Mouse (Mus musculus): ENCODE measurements around the gene Cntn2.
A peak's percentile ranks its signal among the peaks of the same experiment; 100 is the strongest.

The Cntn2 gene

DNA sequence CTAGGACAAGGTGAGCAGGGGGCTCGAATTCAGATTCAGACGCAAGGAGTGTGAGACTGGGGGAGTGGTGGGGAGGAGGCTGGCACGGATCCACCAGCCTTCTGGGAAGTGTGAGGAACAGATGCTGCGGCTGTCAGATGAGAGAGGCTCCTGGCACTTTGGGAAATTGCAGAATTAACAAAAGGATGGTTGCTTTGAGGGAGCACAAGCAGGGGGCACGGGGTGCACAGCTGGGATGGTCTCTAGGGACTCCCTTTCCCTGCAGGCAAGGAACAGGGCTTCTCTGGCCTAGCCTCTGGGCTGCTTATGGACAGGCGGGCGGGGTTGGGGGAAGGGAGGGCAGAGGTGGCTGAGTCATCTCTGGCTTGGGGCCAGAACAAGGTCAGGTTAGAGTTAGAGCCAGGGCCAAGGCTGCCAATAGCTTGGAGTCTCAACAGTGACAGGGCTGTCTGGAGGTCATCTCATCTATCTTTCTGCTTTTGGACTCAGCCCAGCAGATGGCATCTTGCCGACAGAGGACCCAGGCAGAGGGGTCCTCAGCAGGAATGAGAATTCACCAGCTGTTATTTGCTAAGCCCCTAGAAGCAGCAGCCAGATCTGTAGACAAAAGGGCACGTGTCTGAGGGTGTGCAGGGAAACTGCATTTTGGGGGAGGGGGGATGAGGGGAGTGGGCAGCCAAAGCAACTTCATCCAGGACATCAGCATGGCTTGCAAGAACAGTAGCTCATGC lies 15.0 kb upstream of the Cntn2 start:
- no peak for DNase-seq (ENCODE audit: low read depth)

DNA sequence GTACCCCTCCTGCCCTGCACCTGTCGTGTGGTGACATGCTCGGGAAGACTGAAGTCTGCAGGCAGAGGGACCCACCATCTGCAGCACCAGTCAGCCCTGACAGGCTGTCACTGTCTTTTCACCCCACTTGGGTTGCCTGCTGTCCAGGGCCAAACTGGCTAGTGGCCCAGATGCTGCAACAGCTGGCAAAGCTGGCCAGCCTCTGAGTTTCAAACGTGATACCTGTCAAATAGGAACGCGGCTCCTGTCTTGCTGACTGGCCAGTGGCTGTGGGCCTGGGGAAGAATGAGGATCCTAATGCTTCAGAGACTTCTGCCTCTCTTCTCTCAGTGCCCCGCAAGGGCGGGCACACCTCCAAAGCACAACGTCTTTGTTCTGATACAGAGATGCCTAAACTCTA lies 733 bp upstream of the Cntn2 start:
- DNase-seq (ENCODE audit: low read depth), result no peak

DNA sequence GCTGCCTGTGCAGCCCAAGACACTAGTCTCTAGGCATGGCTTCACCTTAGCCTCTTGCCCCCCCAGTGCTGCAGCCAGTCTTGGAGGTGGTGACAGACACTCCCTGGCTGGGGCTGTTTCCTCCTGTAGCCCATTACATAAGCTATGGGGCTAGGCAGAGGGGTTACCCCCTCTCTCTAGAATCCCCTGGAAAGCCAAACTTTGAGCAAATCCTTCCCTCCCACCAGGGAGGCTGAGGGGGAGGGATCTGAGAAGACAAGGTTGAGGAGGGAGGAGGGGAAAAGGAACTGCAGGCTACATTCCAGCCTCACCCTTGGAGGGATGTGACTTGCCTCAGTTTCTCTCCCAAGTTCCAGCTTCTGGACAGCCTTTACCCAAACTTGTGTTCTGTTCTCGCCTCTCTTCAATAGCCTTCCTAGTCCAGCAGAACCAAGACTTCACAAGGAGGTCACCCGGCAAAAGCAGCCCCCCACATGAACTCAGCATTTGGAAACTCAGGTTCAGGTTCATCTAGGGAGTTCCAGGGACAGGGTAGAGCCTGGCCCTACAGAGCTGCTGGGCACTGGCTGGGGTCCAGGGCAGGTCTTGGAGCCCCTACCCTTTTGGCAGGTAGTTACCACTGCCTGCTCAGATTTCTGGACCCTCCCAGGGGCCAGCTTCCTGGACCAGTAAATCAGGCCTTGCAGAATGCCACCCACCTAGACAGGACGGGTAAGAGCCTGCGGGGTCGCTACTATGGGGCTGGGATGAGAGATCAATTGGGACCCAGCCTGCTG lies 1.0 kb downstream of the Cntn2 start:
- no peak for DNase-seq (ENCODE audit: low read depth)

DNA sequence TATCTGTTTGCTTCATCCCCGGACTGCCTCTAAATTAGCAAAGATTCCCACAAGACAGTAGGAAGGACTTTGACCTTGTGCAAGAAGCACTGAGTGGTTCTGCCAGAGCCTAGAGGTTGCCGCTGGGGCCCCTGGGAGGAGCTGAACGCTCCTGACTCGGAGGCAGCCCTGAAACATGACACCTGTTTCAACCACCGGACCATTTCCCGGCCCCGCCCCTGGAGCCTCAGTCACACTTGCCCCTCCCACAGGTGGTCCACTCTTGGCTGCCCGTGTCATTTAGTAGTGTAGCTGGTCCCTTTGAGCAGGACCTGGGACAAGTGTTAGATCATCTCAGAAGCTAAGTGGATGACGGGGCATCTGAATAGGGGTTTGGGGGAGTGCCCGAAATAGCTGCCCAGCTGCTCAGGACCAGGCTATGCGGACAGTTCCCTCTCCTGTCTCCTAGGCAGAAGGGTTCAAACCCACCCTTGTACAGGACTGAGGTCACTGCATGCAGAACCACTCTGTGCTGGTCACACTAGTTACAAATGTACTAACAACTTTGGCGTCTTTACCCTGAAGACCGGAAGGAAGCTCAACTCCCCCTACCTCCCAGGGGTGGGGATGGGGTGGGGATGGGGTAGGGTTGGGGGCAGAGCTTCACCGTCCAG lies 1.8 kb downstream of the Cntn2 start:
- no peak for DNase-seq (ENCODE audit: low read depth)

DNA sequence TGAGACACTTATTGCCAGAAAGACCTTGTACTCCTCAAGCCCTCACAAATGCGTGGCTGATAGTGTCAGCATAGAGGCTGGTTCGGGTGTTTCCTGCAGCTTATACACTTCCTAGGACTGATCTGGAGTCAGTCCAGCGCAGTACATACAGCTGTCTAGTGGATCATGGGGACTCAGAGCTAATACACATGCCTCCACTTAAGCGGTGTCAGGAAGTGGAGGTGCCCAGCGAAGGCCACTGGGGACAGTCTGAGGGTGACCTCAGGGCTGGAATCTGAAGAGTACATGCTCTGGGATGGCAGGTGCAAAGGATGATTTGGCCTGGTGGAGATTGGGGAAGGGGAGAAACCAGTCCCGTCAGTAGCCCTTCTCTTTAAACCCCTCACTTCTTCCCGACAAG lies 2.4 kb downstream of the Cntn2 start:
- DNase-seq (ENCODE audit: low read depth), result no peak

DNA sequence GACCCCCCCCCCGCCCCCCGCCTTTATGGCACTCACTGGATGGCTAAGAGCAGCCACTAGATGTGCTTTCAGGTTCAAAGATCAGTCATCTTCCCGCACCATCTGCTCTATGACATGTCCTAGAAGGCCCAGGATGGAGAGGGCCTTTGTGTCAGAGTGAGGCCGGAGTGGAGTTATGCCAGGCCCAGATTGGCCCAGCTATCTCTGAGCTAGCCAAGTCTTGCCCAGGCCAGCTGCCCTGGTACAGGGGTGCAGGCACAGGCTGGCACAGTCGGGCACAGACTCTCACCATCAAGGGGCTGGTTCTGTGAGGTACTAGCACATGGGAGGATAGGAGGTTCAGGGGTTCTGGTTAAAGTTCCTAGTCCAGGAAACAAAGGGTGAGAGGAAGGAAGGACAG lies 5.3 kb downstream of the Cntn2 start:
- DNase-seq (ENCODE audit: low read depth), result no peak

DNA sequence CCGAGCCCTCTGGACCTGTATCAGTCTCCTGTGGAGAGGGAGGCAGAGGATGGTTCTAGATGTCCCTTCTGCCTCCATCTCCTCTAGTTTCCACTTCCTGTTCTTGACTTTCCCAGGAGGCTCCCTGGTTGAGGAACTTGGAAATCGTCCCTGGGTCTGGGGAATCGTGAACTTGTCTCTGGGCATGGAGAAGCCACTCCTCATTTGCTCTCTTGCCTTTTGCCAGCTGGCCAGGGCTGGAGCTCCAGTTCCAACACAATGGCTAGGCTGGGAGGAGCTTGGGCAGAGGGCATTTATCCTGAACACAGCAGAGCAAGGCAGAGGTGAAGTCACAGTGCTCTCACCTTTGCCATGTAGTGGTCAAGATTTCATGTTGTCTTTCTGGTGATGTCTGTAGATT lies 6.6 kb downstream of the Cntn2 start:
- no peak for DNase-seq (ENCODE audit: low read depth)

DNA sequence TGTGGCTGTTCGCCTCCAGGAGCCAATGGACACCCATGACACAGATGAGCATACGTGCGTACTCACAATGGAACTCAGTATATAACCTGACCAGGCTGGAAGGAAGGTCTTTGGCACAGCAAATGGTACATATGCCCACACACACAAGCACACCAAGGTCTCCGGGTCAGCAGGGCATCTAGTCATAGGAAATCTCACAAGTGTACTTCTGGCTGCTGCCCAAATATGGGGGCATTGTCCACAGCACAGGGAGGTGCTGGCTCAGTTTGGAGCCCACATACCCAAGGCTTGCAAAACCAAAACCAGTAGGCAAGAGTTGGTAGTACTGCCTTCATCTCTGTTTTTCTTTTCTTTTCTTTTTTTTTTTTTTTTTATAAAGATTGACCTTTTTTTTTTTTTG lies 7.5 kb downstream of the Cntn2 start:
- no peak for DNase-seq (ENCODE audit: low read depth)

DNA sequence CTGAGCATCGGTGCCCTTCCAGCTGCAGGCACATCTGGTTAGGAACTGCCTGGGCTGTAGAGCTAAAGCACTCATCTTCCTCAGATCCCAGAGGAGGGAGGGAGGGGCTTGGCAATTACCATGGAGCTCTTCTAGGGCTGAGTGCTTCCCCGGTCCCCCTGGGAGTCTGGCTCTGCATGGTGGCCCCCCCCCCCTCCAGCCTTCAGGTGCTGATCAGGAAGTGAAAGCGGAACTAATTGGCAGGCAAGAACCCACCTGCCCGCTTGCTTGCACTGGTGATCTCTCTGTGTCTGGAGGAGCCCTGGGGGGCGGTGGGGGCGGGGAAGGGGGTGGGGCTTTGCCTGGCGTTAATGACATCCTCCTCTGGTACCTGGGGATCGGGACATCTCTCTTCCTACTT lies 9.2 kb downstream of the Cntn2 start:
- no peak for DNase-seq (ENCODE audit: low read depth)

DNA sequence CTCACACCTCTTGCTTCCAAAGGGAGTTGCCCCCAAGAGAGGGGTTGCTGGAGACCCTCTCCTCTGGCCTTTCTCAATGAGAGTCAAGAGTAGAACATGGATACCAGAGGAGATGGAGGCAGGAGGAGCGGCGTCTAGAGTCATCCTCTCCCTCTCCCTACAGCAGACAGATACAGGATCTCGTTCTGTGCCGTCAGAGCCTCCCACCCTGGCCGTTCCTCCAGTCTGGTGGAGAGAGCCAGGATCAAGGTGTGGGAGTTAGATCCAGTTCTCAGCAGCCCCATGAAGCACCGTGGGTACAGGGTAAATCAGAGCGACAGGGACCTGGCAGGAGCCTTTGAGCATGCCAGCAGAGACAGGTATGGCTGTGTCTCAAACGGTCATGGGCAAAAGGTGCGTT lies 10.5 kb downstream of the Cntn2 start:
- DNase-seq (ENCODE audit: low read depth), result no peak

DNA sequence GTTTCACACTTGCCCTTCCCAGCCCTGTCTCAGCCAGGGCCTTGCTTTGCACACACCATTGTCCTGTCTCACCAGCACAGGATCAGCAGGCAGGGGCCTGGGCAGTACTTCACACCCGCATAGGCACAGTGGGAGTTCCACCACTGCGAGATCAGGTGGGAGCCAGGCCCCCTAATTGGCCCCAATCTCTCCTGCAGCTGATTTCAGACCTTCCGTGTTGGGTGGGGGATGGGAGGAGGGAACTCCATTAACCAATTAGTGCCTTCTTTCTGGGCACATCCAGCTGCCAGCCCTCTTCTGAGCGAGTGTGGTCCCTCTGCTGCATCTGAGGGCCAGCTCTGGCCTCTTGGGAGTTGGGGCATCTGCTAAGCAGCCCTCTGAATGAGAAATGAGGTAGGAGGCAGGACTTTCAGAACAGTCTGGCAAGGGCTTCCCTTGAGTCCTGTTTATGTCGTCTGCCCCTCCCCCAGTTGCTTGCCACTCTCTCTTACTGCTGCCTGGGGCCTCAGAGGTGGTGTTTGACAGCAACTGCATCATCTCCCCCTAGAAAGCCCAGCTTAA lies 12.3 kb downstream of the Cntn2 start:
- DNase-seq (ENCODE audit: low read depth), result no peak

DNA sequence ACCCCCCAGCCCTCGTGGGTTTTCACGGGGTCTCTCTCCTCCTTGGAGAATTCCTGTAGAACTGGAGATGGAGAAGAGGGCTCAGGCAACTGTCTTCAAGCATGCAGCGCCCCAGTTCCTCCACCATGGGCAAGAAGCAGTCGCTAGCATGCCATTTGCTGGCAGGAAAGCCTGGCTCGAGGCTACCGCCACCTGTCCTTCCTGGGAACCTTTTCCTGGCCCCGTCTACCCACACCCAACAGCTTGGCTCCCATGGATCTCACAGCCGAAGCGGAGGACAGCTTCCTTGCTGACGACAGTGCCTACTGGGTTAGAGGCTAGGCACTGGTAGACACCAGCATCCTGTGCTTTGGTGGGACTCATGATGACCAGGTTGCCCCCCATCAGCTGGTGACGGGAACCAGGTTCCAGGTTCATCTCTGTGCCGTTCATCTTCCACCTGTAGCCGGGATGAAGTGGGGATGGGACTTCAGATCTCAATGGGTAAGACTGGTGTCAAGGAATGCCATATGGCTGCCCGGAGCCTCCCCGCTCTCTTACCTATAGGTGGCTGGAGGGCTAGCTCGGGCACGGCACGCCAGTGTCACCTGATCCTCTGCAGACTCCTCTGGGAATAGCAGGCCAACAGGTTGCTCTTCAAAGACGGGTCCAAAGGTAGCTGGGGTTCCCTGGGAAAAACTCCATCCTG lies 14.3 kb downstream of the Cntn2 start:
- DNase-seq (ENCODE audit: low read depth), result no peak

DNA sequence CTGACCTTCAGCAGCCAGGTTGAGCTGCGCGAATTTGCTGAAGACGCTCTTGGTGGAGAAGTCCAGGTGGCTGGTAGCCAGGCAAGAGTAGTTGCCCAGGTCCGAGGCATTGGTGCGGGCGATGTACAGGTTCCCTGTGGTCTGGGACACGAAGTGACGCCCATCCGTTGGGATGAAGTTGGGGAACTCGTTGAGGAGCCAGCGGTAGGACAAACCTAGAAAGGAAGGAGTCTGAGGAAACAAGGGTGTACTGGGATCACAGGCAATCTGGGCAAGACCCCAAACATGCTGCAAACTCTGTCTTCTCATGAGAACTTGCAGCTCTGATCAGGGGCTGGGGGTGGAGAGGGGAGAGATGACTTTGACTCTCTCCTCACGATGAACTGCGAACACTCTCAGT lies 15.0 kb downstream of the Cntn2 start:
- no peak for DNase-seq (ENCODE audit: low read depth)

DNA sequence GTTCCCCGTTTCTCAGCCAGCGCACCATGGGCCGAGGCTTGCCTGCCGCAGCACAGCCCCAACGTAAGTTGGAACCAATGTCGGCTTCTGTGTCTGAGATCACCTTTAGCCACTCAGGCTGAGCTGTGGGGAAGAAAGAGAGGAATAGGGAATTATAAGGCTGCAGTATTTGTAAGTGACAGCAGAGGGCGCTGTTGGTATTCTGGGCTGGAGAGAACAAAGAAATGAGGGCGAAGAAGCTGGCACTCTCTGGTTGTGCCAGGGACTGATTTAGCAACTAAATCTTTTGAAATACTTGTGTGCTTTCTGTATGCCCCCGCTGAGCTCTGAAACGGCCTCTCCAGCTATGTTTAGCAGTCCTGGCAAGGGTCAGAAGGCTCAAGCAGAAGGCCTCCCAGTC lies 17.2 kb downstream of the Cntn2 start:
- DNase-seq (ENCODE audit: low read depth), result peak; percentile 58

DNA sequence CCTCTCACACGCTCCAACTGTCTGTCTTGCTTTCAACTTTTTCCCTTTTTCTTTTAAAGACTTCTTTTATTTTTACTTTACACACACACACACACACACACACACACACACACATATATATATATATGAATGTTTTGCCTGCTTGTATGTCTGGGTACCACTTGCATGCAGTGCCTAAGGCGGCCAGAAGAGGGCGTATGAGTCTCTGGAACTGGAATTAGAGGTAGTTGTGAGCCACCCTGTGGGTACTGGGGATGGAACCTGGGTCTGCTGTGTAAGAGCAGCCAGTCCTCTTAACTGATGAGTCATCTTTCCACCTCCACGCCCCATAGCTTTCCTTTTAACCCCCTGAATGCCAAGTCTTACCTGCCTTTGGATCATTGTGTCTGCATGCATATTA lies 19.1 kb downstream of the Cntn2 start:
- DNase-seq (ENCODE audit: low read depth), result peak; percentile 38

DNA sequence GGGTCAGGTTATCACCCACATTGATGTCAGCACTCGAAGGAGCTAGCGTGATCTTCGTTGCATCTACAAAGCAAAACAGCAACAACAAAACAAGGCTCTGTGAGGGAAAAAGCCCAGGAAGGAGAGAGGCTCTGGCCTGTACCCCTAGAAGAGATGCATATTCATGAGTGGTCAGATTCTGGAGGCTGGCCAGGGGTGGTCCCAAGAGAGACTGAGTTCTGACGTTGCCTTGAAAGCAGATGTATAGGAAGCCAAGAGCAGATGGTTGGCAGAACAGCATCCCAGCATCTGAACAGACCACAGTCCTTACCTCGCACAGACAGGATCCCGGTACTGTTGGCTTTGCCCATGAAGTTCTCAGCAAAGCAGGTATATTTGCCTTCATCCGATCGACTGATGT lies 20.0 kb downstream of the Cntn2 start:
- DNase-seq (ENCODE audit: low read depth), result no peak

DNA sequence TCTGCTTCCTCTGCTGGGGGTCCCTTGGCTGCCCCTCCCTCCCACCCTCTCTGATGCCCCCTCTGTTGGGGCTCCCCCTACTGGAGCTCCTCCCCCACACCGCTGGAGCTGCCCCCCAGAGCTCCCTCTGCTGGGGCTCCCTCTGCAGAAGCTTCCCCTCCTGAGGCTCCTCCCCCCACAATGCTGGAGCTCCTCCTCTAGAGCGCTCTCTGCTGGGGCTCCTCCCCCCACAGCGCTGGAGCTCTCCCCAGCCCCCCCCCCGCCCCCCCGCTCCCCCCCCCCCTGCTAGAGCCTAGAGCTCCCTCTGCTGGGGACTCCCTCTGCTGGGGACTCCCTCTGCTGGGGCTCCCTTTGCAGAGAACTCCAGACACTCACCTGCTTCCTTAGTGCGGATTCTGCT lies 22.3 kb downstream of the Cntn2 start:
- peak; percentile 46 for DNase-seq (ENCODE audit: low read depth)

DNA sequence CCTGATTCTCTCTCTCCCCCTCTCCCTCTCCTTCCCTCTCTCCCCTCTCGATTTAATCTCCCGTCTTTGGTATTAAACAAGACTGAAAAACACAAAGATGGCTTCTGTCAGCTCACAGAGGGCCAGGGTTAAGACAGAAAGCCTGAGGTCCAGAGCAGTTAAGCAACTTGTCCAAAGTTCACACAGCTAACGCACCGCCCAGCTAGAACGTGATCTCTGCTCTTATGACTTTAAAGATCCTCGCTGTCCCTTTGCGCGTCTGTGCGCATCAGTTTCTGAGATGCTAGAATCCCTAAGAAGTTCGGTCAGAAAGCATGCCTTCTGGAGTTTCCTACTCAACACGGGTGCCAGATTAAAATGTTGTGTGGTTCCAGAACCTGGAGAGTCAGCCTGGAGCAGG lies 23.3 kb downstream of the Cntn2 start:
- DNase-seq (ENCODE audit: low read depth), result no peak

DNA sequence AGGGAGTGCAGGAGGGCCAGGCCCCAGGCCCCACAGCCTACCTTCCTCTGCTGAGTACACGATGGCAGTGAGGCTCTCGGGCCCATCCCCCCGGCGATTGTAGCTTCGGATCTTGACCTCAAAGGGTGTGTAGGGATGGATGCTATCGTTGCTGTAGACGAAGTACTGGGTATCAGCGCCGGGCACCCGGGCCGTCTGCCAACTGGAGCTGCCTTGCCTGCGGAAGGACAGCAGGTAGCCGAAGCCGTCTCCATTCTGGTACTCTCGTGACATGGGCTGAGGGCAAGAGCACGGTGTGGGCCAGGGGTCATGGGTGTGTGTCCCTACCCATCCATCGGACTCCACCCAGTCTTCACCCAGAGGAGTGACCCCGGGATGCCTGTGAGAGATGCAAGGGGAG lies 24.4 kb downstream of the Cntn2 start:
- no peak for DNase-seq (ENCODE audit: low read depth)

DNA sequence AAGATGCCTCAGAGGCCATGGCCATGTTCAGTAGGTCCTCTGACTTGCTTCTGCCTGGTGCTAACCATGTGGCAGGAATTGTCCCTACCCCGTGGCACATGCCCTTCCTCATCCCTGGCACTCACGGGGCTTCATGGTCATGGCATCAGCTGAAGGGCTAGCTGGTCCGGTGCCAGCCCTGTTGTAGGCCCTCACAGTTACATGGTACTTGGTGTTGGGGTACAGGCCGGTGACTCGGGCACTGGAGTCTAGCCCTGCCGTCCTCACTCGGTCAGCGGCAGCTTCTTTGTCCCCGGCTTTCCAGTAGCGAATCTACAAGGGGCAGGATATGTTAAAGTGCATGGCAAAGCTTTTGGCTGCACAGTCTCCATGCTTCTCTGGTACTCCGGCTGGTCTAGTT lies 26.3 kb downstream of the Cntn2 start:
- no peak for DNase-seq (ENCODE audit: low read depth)

DNA sequence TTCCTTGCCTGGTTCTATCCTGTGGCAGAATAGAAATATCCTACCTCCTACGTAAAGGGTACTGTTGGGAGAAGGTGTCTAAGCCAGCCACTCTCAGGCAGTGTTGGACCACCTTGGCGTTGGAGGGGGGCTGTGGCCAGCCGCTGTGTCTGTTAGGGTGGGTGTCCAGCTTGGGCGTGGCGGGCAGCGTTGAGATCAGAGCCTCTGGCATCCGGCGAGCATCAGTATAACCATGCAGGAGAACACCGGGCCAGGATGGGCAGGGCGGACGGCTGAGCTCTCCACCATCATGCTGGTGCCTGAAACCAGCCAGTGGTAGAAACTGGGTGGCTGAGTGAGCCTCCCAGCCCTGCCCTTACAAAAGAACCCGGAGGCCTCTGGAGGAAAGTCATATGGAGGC lies 27.7 kb downstream of the Cntn2 start:
- DNase-seq (ENCODE audit: low read depth), result no peak

DNA sequence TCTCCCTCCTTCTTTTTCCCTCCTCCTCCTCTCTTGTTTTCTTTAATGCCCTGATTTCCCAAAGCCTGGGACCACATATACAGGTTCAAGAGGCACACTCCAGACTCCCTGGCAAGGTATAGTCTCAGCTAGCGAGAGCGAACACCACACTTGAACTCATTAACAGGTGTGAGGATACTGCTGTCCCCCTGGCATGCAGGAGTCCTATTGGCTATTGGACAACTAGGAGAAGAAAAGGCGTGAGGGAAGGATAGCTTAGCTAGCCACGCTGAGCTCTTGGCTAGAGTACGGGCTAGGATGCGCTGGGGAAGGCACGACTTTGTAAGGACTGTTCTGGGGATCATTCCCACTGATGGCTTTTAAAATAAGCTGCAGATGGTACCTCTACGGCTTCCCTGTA lies 30.9 kb downstream of the Cntn2 start:
- DNase-seq (ENCODE audit: low read depth), result no peak
